In genomic region chr19:47022709-47023108, GRCm38 (mm10) we compare ENCODE assay signal across 37 mouse cellular contexts. TPM values are rescaled to one million over a fixed set of nuclear protein-coding genes. Genes with fewer than 3 reads are reported as not detected.
"Had no signal": no experiment of that assay in that cellular context is flagged by ENCODE, and none has a peak within 500 bp of the region (broad histone marks: within the 10 kb centered on the region; RNA-seq: fewer than 3 reads in every experiment).

No protein-coding gene starts in this region.

- H3K9me3 ChIP-seq: heart, embryonic 12.5 days; heart, embryonic 13.5 days; heart, embryonic 15.5 days; hindbrain, embryonic 10.5 days; hindbrain, embryonic 12.5 days; hindbrain, embryonic 13.5 days; hindbrain, embryonic 15.5 days; intestine, embryonic 15.5 days; kidney, embryonic 15.5 days had no signal

- H3K9ac ChIP-seq: heart, embryonic 12.5 days; heart, embryonic 13.5 days; heart, embryonic 15.5 days; hindbrain, embryonic 12.5 days; hindbrain, embryonic 13.5 days; hindbrain, embryonic 14.5 days; hindbrain, embryonic 15.5 days; intestine, embryonic 15.5 days; kidney, embryonic 15.5 days had no signal

- ATAC-seq: hindbrain, embryonic 16.5 days; hindbrain, postnatal 0 days; inflammation-experienced regulatory T-cells, adult 6 months; intestine, embryonic 15.5 days; intestine, embryonic 16.5 days; intestine, postnatal 0 days had no signal

- H3K4me2 ChIP-seq: heart, embryonic 12.5 days; heart, embryonic 13.5 days; heart, embryonic 15.5 days; hindbrain, embryonic 12.5 days; hindbrain, embryonic 13.5 days; hindbrain, embryonic 14.5 days; hindbrain, embryonic 15.5 days; intestine, embryonic 15.5 days; kidney, embryonic 15.5 days had no signal

- DNase-seq: heart, postnatal 10 days; heart, postnatal 14 days; heart, postnatal 36 days; heart, postnatal 4 days; kidney, adult 11 months; kidney, adult 18-20 months; kidney, adult 2 months; kidney, adult 8-10 months; kidney, adult 9 months; kidney, postnatal 10 days; kidney, postnatal 14 days; kidney, postnatal 25 days; kidney, postnatal 36 days; kidney, postnatal 4 days; layer of hippocampus, adult 9-11 months; layer of hippocampus, postnatal 36 days had no signal

- H3K4me1 ChIP-seq: heart, embryonic 12.5 days; intestine, embryonic 15.5 days; kidney, embryonic 15.5 days had no signal

- H3K27ac ChIP-seq: heart, embryonic 13.5 days; heart, embryonic 15.5 days; hindbrain, embryonic 10.5 days; hindbrain, embryonic 12.5 days; hindbrain, embryonic 13.5 days; hindbrain, embryonic 14.5 days; hindbrain, embryonic 15.5 days; hindbrain, postnatal 0 days; intestine, embryonic 15.5 days; kidney, embryonic 15.5 days; kidney, postnatal 0 days; layer of hippocampus, adult 2 months; left cerebral cortex, adult 2 months had no signal

- H3K36me3 ChIP-seq: heart, embryonic 12.5 days; heart, embryonic 13.5 days; heart, embryonic 15.5 days; intestine, embryonic 15.5 days; kidney, embryonic 15.5 days had no signal

- H3K4me3 ChIP-seq: heart, embryonic 12.5 days; heart, embryonic 13.5 days; heart, embryonic 15.5 days; hindbrain, embryonic 10.5 days; hindbrain, embryonic 12.5 days; hindbrain, embryonic 13.5 days; hindbrain, embryonic 15.5 days; intestine, embryonic 15.5 days; kidney, embryonic 15.5 days; layer of hippocampus, adult 2 months; left cerebral cortex, adult 2 months had no signal

- H3K27me3 ChIP-seq: hindbrain, embryonic 12.5 days; hindbrain, embryonic 13.5 days; hindbrain, embryonic 15.5 days had no signal

RNA-seq across cellular contexts. Expression of gene Ina, which starts 8.2 kb away (rescaled TPM):
- total RNA-seq: heart, postnatal 10 days; heart, postnatal 14 days; heart, postnatal 25 days; heart, postnatal 36 days; hematopoietic stem cell, adult 5-6 weeks had no signal
- polyA plus RNA-seq: heart, postnatal 0 days; inflammation-experienced regulatory T-cells, adult 6 months had no signal
